9 mouse cellular contexts compared by ENCODE assay signal in genomic region chr19:47472881-47473400, GRCm38 (mm10). TPM values are rescaled to one million over a fixed set of nuclear protein-coding genes. Genes with fewer than 3 reads are reported as not detected.
A peak's percentile ranks its signal among the peaks of the same experiment; 100 is the strongest.
DNase-seq lines count a peak whose midpoint lies in the region; ATAC-seq lines count a peak whose summit lies in the region.
"Had no signal": no experiment of that assay in that cellular context is flagged by ENCODE, and none has a peak within 500 bp of the region (broad histone marks: within the 10 kb centered on the region; RNA-seq: fewer than 3 reads in every experiment).

No protein-coding gene starts in this region.

- peak overlapping the region; percentile 5; the same call in 1 of the 2 replicates for H3K9ac ChIP-seq in forebrain, embryonic 16.5 days (replicated peaks; ENCODE audit: low read depth, low read length)
- H3K9ac ChIP-seq in midbrain, embryonic 11.5 days (ENCODE audit: low read length) = no peak overlapping the region

- H3K4me2 ChIP-seq in forebrain, embryonic 16.5 days (ENCODE audit: low read length) = peak overlapping the region; percentile 38
- H3K4me2 ChIP-seq in midbrain, embryonic 11.5 days = no peak overlapping the region

- peak; percentile 83 for ATAC-seq in forebrain, embryonic 16.5 days
- peak; percentile 52; the same call in 1 of the 2 replicates for ATAC-seq in midbrain, embryonic 11.5 days (ENCODE audit: low FRiP score)

- no peaks in the 10 kb centered on the region for H3K36me3 ChIP-seq in forebrain, embryonic 16.5 days (ENCODE audit: control insufficient read depth, insufficient read depth)
- no peaks in the 10 kb centered on the region for H3K36me3 ChIP-seq in midbrain, embryonic 11.5 days (ENCODE audit: control insufficient read depth, insufficient read depth, low read length)

- peak; percentile 59 for DNase-seq in gastrocnemius, adult 18-20 months (ENCODE audit: low spot score)
- DNase-seq in gastrocnemius, postnatal 4 days (ENCODE audit: low spot score in 2 of 2) = no peak
- peak; percentile 37 for DNase-seq in MN1 (ENCODE audit: low spot score)
- DNase-seq in midbrain, embryonic 11.5 days (ENCODE audit: low spot score, missing footprints) = no peak
- DNase-seq in yolk sac, embryonic 10.5 days (ENCODE audit: low spot score) = no peak
- DNase-seq in frontal cortex, adult 2 months (ENCODE audit: extremely low spot score in 1 of 2, low spot score in 1 of 2) = no peak
- DNase-seq in frontal cortex, postnatal 25 days (ENCODE audit: low spot score in 2 of 2) = no peak
- DNase-seq: layer of hippocampus, adult 9-11 months had no signal

- peak overlapping the region; percentile 55 for H3K27ac ChIP-seq in forebrain, embryonic 16.5 days (ENCODE audit: low read length)
- H3K27ac ChIP-seq in midbrain, embryonic 11.5 days (ENCODE audit: low read depth, low read length) = no peak overlapping the region

- no peaks in the 10 kb centered on the region for H3K27me3 ChIP-seq in forebrain, embryonic 16.5 days (replicated peaks; ENCODE audit: control insufficient read depth, insufficient read depth, low read length)
- H3K27me3 ChIP-seq in midbrain, embryonic 11.5 days (ENCODE audit: control insufficient read depth, insufficient read depth, low read length) = no peaks in the 10 kb centered on the region

- H3K4me3 ChIP-seq in forebrain, embryonic 16.5 days (replicated peaks; ENCODE audit: low read length) = no peak overlapping the region
- no peak overlapping the region for H3K4me3 ChIP-seq in midbrain, embryonic 11.5 days (ENCODE audit: low read depth, low read length)

- WGBS in forebrain, embryonic 16.5 days = 5% methylated on average over 15 of the region's 15 CpGs
- WGBS in midbrain, embryonic 11.5 days = 51% methylated on average over 15 of the region's 15 CpGs

- no peaks in the 10 kb centered on the region for H3K9me3 ChIP-seq in forebrain, embryonic 16.5 days (ENCODE audit: control insufficient read depth, low read length)
- no peaks in the 10 kb centered on the region for H3K9me3 ChIP-seq in midbrain, embryonic 11.5 days (ENCODE audit: control insufficient read depth, low read length)

- peaks cover 14% of the 10 kb centered on the region for H3K4me1 ChIP-seq in forebrain, embryonic 16.5 days (replicated peaks; ENCODE audit: control insufficient read depth, insufficient read depth, low read length)
- H3K4me1 ChIP-seq in midbrain, embryonic 11.5 days (ENCODE audit: control insufficient read depth, insufficient read depth, low read length) = peaks cover 9% of the 10 kb centered on the region

RNA-seq across cellular contexts. Expression of gene Sh3pxd2a, which starts 8.7 kb away (rescaled TPM):
- 10 to 100 TPM; 32.8 to 42.6 TPM for total RNA-seq in gastrocnemius, adult 18-20 months (2021)
- total RNA-seq in gastrocnemius, postnatal 4 days (2021) = 100 to 1,000 TPM; 124 to 134 TPM
- polyA plus RNA-seq in forebrain, embryonic 16.5 days (2015; fragmentation: Nextera tagmentation; extraction: Ambion mirVana) = 2.1 and 2.2 TPM in 2 replicates
- 4.0 and 4.1 TPM in 2 replicates for polyA plus RNA-seq in midbrain, embryonic 11.5 days (2014; fragmentation: Nextera tagmentation; extraction: Ambion mirVana)
- 13.2 and 15.0 TPM in 2 replicates for polyA plus RNA-seq in frontal cortex, adult 2 months (2012; rRNA removed)

Comparison
In these comparisons a context has a peak if more than half of its experiments do, and no peak if none do; other contexts are left out.
1. DNase-seq: peak in gastrocnemius, adult 18-20 months (single experiment) and MN1 (single experiment); none in gastrocnemius, postnatal 4 days (0 of 2), midbrain, embryonic 11.5 days (single experiment), yolk sac, embryonic 10.5 days (single experiment), frontal cortex, adult 2 months (0 of 2) and frontal cortex, postnatal 25 days (0 of 2).